ENCODE assay signal across 8 mouse cellular contexts in the genomic region with DNA sequence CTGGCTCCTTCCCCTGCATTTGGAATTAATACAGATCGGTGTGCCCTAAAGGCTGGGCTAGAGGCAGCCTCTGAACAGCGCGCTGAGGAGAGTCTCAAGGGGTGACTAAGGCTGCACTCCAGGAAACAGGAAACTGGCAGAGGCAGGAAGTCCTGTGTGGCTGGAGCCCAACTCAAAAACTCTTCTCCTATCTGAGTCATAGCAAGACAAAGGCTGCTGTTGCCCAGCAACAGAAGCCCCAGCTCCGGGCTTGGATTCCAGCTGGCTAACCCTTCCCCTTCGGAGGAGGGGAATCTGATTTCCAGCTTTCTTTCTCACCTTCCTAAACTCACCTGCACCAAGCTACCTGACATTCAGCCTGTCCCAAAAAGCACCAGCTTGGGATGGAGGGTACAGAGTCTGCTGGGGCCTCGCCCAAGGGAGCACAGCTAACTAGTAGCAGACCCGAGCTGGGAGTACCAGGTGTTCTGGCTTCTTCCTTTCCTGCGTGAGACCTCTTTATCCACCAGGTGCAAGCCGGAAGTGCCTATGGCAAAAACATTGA. TPM values are rescaled to one million over a fixed set of nuclear protein-coding genes. Genes with fewer than 3 reads are reported as not detected.
DNase-seq lines count a peak whose midpoint lies in the region; ATAC-seq and TF ChIP-seq lines count a peak whose summit lies in the region.

No protein-coding gene starts in this region.

- 0 out of 2 replicates have a peak overlapping the region, but pooled peaks have one; percentile 30 for H3K27ac ChIP-seq in forebrain, embryonic 14.5 days (ENCODE audit: low read depth, low read length)
- peak overlapping the region; percentile 79 for H3K27ac ChIP-seq in lung, embryonic 14.5 days (ENCODE audit: low read depth)

- TF ChIP-seq CTCF in lung, embryonic 14.5 days (IDR thresholded peaks at IDR 0.05; ENCODE audit: low read depth) = no peak

- H3K27me3 ChIP-seq in forebrain, embryonic 14.5 days (replicated peaks; ENCODE audit: control insufficient read depth, insufficient read depth, low read length) = no peaks in the 10 kb centered on the region
- H3K27me3 ChIP-seq in lung, embryonic 14.5 days (ENCODE audit: insufficient read depth, low read length) = no peaks in the 10 kb centered on the region

- peaks cover 8% of the 10 kb centered on the region for H3K4me1 ChIP-seq in forebrain, embryonic 14.5 days (ENCODE audit: control insufficient read depth, insufficient read depth, low read length)
- H3K4me1 ChIP-seq in lung, embryonic 14.5 days (ENCODE audit: insufficient read depth) = peaks cover 3% of the 10 kb centered on the region; the same call in 1 of the 2 replicates

- no peaks in the 10 kb centered on the region for H3K9me3 ChIP-seq in forebrain, embryonic 14.5 days (replicated peaks; ENCODE audit: control insufficient read depth, low read length)
- H3K9me3 ChIP-seq in lung, embryonic 14.5 days (ENCODE audit: low read depth, low read length) = no peaks in the 10 kb centered on the region

- peak; percentile 78 for DNase-seq in urinary bladder, postnatal 14 days (ENCODE audit: low spot score)
- DNase-seq in urinary bladder, postnatal 10 days (ENCODE audit: low spot score) = no peak
- peak; percentile 77 for DNase-seq in forebrain, embryonic 14.5 days (ENCODE audit: low spot score)
- DNase-seq in heart, postnatal 25 days (ENCODE audit: low spot score) = peak; percentile 58
- peak; percentile 66 to 76 for DNase-seq in kidney, postnatal 36 days
- DNase-seq in lung, embryonic 14.5 days = peak; percentile 78
- peak; percentile 78 for DNase-seq in retina, embryonic 14.5 days (ENCODE audit: low spot score)

- 0 out of 2 replicates have a peak overlapping the region, but pooled peaks have one; percentile 17 for H3K9ac ChIP-seq in forebrain, embryonic 14.5 days (ENCODE audit: low read length)
- no peak overlapping the region for H3K9ac ChIP-seq in lung, embryonic 14.5 days

- H3K36me3 ChIP-seq in forebrain, embryonic 14.5 days (ENCODE audit: control insufficient read depth, insufficient read depth, low read length) = no peaks in the 10 kb centered on the region
- no peaks in the 10 kb centered on the region for H3K36me3 ChIP-seq in lung, embryonic 14.5 days (ENCODE audit: insufficient read depth)

- intact Hi-C loops in heart, postnatal 25 days (cut with DNase I) = no loop called here

- peak; percentile 67 for ATAC-seq in forebrain, embryonic 14.5 days
- ATAC-seq in lung, embryonic 14.5 days (ENCODE audit: insufficient read depth) = peak; percentile 94
- ATAC-seq in erythroblast, adult 5-6 weeks (replicated peaks; ENCODE audit: low FRiP score, poor library complexity, severe bottlenecking) = no peak

- H3K4me2 ChIP-seq in forebrain, embryonic 14.5 days (ENCODE audit: low read length) = peak overlapping the region; percentile 25; the same call in 1 of the 2 replicates
- H3K4me2 ChIP-seq in lung, embryonic 14.5 days = peak overlapping the region; percentile 46

- WGBS in forebrain, embryonic 14.5 days = 25% methylated on average over 9 of the region's 9 CpGs
- 17% methylated on average over 9 of the region's 9 CpGs for WGBS in lung, embryonic 14.5 days

- no peak overlapping the region for H3K4me3 ChIP-seq in forebrain, embryonic 14.5 days (ENCODE audit: low read depth, low read length)
- H3K4me3 ChIP-seq in lung, embryonic 14.5 days (ENCODE audit: low read depth, low read length) = no peak overlapping the region

RNA-seq across cellular contexts. Expression of a gene that starts 41.3 kb away (rescaled TPM):
- polyA plus RNA-seq in forebrain, embryonic 14.5 days (2014; fragmentation: Nextera tagmentation; extraction: Ambion mirVana) = 0.09 TPM in 2 replicates
- total RNA-seq in heart, postnatal 25 days (2021) = not detected
- polyA plus RNA-seq in lung, embryonic 14.5 days (2014; fragmentation: Nextera tagmentation; extraction: Ambion mirVana) = 0.20 and 0.38 TPM in 2 replicates
- total RNA-seq in erythroblast, adult 5-6 weeks (2015; ENCODE audit: low replicate concordance) = 1.5 TPM in 1 of 2 replicates, not detected in the other
- total RNA-seq in erythroblast, adult 5-6 weeks (2017; ENCODE audit: low replicate concordance) = not detected in 2 replicates

RNA-seq across cellular contexts. Expression of a gene that starts 45.8 kb away (rescaled TPM):
- polyA plus RNA-seq in forebrain, embryonic 14.5 days (2014; fragmentation: Nextera tagmentation; extraction: Ambion mirVana) = 97.8 and 123 TPM in 2 replicates
- total RNA-seq in heart, postnatal 25 days (2021) = 1 to 10 TPM; 1.0 to 2.6 TPM
- polyA plus RNA-seq in lung, embryonic 14.5 days (2014; fragmentation: Nextera tagmentation; extraction: Ambion mirVana) = 158 and 165 TPM in 2 replicates
- 5.6 and 6.5 TPM in 2 replicates for total RNA-seq in erythroblast, adult 5-6 weeks (2015; ENCODE audit: low replicate concordance)
- 2.0 and 2.2 TPM in 2 replicates for total RNA-seq in erythroblast, adult 5-6 weeks (2017; ENCODE audit: low replicate concordance)
